Mouse (Mus musculus) left cerebral cortex, postnatal 36 days (tissue): Measurements from ENCODE around the gene 4930539E08Rik. TPM values are rescaled to one million over a fixed set of nuclear protein-coding genes. Genes with fewer than 3 reads are reported as not detected.

Source experiments
- DNase-seq, 2 experiments: peaks; one replicate each; pipeline ENCODE4 v3.0.0; 2021 to 2022; ENCODE audit warnings: low spot score in 2 of 2, mixed read lengths in 1 of 2
- intact Hi-C: fragments of 180-260 bp; cut with DNase I; formaldehyde crosslinking; loops from one replicate; pipeline ENCODE4 v1.15.1; 2025
- total RNA-seq, 2 experiments: library from RNA; stranded (reverse); gene quantifications; 2 replicates each; pipeline ENCODE4 v1.2.3; 2021

The 4930539E08Rik gene
- total RNA-seq = 10 to 100 TPM; 12.2 to 15.4 TPM

DNA sequence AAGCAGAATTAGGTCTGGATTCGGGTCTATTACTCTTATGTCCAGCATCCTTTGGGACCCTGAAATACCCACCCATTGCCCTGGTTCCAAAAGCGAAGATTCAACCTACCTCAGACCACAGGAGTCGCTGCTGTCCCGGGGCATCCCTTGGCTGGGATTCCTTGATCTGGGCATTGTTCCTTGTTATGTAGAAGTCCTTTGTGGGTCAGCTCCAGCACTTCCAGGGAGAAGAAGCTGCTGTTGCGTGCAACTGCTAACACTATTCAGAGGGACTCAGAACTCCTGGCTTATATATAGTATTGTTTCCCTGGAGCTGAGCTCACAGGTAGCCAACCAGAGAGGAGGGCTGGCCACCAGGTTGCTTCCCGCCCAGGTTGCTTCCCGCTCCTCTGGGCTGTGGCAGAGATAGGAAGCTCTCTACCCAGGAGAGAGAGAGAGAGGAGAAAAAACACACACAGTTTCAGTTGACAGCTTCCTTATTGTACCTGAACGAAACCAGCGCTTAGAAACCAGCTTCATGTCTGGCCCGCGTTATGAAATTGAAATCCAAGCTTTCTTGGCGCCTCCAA, at the start of gene 4930539E08Rik:
4930539E08Rik (minus strand) TSS at position 265 of the 569 bp plus-strand sequence.
- no peak for DNase-seq
- intact Hi-C loops = no loop called here

DNA sequence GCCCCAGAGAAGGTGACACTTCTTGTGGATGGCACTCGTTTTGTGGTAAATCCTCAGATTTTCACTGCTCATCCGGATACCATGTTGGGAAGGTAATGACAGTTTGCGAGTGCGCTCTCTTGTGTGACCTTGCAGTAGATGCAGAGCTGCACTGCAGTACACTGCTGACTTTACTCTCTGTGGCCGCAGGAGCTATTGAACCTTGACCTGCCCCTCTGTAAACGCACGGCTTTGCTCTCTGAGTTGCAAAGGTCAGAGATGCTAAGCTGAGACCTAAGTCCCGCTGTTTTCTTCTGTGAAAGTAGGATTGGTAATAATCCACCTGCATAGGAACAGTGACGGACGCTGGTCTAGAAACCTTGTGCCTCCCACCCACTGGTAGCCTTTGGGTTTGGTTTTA, 46.5 kb upstream of the 4930539E08Rik start:
- no peak for DNase-seq
- intact Hi-C loops = no loop called here

DNA sequence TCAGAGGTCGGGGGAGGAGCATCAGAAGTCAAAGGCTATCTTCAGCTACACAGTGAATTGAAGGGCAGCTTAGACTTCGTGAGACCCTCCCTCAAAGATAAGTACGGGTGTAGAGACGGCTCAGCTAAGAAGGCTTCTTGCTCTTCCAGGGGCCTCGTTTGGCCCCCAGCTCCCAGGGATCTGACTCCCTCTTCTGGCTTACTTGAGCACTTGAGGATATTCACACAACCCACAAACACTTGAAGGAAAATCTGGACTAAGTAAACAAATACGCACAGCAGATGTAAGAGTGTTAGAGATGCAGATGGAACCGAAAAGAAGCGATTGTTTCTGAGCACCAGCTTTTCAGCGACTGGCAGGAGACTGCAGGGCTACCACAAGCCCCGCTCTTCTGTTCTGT, 45.5 kb upstream of the 4930539E08Rik start:
- no peak for DNase-seq
- intact Hi-C loops = no loop called here

DNA sequence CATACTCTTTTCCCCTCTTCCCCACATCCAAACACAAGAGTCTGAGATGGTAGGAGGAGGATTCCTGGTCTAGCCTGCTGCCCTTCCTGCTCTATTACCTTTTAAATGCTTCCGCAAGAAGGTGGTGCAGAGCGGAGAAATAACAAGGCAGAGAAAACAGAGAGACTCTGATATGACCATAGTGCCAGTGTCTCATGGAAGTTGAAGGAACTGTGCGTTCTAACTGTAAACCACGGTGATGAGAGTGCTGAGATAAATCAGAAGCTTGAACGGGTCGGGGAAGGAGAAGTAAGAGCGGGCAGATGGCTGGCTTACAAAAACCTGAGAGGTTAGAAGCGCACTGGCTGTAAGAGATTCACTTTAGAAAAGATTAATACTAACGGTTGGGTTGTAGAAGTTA, 39.3 kb upstream of the 4930539E08Rik start:
- intact Hi-C loops = no loop called here
- DNase-seq = no peak

DNA sequence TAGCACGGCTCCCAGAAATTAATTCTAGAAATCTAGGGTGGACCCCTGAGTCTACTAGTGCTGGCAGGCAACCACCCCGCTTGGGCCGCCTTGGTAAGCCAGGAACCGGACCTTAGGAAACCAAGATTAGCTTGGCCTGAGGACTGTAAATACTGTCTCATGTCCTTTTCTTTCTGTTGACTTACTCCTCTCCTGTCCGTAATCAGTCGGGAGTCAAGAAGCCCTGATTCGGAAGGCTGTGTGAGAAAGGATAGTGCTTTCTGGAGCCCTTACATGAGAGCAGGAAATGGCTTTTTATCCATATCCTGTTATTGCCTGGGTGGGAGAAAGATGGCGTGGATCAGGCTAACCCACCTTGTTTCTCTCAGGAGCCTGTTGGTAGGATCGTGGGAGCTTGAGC, 38.1 kb upstream of the 4930539E08Rik start:
- intact Hi-C loops = loop anchor here (2.0 kb wide), 1 partner anchor 80 kb away; the partner anchor contains the start of gene Srsf3
- DNase-seq = no peak

DNA sequence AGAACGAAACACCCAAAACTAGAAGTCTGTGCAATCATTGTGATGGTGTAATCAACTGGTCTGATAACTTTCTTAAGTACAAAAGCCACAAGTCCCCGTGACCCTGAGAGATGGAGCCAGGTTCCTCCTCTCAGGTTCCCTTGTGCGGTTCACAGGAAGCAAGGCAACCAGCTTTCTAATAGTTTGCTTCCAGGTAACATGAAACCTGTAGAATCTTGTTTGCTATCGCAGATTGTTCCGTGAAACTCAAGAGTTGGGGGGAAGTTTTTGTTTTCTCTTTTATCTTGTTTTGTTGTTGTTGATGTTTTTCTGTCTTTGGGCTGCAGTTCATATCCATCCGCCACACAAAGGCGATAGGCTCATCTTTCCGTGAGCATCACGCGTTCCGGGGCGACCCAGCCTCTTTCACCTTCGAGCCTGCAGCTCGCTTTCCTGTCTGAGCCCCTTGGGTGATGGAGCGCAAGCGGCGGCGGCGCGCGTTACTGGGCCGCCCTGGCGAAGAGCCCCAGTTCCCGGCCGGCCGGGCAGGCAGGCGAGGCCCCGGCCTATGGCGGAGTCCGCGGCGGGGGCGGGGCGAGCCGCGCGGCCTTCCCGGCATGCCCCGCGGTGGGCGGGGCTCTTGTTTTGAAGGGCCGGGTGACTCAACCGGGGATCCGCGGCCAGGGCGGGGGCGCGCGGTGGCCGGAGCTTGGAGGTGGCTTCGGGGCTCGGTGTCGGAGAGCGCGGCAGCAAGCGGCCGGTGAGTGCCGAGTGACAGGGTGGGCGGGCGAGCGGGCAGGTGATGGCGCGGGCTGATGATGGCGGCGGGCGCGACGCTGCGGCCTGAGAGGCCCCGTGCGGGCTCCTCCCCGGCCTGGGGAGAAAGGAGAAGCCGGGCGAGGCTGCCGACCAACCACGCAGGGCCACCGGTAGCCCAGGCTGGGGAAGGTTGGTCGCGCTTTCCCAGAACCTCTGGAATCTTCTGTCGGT, 37.0 kb upstream of the 4930539E08Rik start, which contains the start of gene Kctd20:
Kctd20 (plus strand) TSS at position 120 of the 969 bp plus-strand sequence.
- intact Hi-C loops = loop anchor here (2.0 kb wide), 1 partner anchor 81 kb away; the partner anchor contains the start of gene Srsf3
- peak; percentile 90 to 93 for DNase-seq

DNA sequence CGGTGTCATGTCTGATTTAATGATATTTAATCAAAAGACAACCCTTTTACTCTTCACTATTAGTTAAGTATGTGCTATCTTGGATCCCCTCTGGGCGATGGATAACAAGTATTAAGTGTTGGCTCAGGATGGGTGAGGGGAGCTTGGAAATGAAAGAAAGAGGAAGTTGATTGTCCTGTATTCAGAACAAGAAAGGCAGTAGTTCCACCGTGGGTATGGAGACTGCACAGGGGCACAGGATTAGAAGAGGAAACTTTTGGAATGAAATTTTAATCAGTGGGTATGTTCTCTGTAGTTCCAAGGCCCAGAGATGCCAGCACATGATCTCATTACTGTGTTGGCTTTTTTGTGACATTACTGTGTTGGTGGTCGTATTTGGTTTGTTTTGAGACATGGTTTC, 35.6 kb upstream of the 4930539E08Rik start:
- DNase-seq = no peak
- intact Hi-C loops = no loop called here

DNA sequence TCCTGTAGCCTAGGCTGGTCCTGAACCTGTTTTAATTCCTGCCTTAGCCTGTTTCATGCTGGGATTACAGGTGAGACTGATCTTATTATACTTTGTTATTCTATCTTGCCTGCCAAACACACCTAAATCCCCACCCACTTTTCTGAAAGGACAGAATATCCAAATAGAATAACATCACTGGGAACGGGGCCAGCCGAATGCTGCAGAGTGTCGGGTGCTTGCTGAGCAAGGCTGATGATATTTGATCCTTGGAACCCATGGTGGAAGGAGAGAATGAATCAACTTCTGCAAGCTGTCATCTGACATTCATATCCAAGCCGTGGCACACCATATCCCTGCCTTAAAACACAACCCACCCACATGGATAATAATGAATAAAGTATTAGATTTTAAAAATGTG, 33.5 kb upstream of the 4930539E08Rik start:
- intact Hi-C loops = loop anchor here (1.0 kb wide), 1 partner anchor 11 kb away; no protein-coding TSS in a partner anchor
- no peak for DNase-seq

DNA sequence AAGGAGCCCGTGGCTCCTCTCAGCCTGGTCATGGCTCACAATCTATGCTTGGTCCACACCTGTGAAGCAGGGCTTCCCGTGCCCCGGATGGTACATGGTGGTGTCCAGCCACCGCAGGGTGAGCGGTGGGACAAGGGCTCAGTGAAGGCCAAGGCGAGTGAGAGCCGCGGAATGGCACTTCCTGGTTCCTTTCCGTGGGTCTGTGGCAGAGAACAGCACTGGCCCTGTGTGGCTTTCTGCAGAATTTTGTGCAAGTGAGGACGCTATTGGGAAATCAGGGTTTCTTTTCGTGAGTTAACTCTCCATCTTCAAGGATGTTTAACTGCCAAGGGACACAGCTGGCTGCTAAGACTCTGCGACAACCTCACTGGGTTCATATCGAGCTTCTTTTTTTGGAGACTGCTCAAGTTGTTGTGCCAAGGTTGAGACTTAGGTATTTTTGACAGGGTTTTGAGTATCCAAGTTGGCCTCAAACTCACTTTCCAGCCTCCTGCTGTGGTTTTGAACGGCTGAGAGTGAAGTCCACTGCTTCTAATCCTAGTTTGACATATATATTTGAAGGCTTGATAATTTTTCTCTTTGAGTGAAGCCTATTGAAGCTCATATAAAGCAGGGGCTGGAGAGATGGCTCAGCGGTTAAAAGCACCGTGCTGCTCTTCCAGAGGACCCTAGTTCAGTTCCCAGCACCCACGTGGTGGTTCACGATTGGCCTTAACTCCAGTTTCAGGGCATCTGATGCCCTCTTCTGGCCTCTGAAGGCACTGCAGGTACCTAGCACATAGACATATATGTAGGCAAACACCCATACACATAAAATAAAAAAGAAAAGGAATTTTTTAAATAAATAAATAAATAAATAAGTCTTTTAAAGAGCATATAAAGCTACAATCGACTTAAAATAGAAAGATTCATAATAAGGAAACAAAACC, 32.2 kb upstream of the 4930539E08Rik start:
- no peak for DNase-seq
- intact Hi-C loops = no loop called here

DNA sequence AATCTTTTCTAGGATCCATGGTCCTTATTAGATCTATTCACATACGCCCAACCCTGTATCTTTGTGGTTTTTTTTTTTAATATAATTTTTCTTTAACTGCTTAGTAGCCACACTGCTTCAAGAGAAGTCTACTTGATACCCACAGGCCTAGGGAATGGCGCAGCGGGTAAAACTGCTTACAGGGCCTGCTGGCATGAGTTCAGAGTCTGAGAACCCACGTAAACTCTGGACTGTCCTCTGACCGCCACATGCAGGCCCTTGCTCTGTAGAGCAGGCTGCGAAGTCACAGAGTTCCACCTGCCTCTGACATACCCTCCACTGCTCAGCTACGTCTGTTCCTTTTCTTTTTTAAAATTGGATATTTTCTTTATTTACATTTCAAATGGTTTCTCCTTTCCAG, 29.4 kb upstream of the 4930539E08Rik start:
- intact Hi-C loops = no loop called here
- DNase-seq = no peak

DNA sequence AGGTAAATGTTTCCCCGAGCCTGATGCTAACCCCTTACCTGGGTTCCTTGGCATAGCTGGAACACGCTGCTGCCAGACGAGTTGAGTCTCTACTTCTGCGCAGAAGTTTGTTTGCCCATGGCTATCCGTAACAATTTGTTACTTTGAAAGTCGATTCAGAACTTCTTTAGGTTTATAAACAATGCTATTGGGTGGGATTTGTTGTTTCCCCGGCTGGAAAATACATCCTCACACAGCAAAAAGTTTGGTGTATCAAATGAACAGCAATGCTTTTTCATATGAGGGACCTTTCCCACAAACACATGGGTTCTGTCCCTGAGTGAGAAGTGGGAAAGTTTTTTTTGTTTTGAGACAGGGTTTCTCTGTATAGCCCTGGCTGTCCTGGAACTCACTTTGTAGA, 28.6 kb upstream of the 4930539E08Rik start, which contains the start of gene Pxt1:
Pxt1 (minus strand) TSS at position 101 of the 400 bp plus-strand sequence.
- intact Hi-C loops = no loop called here
- DNase-seq = no peak

DNA sequence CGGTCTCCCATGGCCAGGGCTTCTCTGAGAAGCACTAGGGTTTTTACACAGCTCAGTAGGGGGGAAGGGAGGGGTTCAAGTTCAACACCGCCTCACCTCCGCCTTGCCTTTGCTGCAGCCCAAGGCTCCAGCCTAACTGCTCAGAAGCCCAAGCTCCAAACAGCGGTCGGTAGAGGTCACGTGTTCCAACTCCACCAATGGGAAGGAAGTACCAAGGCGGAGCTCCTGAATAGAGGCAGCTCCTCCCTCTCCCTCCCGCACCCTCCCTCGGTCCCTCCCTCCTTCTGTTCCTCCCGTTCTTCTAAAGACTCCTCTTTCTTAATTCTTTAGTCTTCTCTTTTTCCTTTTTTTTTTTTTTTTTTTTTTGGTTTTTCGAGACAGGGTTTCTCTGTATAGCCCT, 27.0 kb upstream of the 4930539E08Rik start:
- intact Hi-C loops = no loop called here

DNA sequence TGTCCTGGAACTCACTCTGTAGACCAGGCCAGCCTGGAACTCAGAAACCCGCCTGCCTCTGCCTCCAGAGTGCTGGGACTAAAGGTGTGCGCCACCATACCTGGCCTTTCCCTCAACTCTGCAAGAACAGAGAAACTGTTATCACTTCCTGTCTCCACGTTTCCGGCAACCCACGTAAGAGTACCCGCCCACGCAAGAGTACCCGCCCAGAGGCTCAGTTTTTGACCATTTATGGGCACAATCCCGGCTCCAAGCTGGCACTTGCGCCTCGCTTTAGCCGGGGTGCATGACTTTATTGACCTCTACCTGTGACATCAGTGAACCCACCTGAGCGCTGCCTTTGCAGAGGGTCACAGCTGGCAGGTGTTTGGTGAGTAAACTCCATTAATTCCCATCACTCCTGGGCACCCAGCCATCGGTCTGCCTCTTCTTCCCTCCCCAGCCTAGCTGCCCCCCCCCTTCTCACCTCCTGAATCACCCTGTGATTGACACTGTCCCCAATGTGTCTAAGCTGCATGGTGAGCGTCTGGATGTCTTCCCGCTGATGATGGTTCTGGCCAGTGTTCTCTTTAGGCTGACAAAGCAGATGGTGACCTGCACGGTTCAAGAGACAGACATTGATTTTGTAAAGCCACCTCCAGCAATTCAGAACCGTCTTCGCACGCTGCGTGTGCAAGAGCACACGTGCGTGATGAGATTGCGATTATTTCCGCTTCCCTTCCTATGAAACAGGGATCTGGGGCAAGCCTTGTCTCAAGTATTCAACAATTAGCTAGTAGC, 25.8 kb upstream of the 4930539E08Rik start:
- no peak for DNase-seq
- intact Hi-C loops = no loop called here

More for the DNA sequence above, 27.0 kb upstream of the 4930539E08Rik start:
- no peak for DNase-seq

DNA sequence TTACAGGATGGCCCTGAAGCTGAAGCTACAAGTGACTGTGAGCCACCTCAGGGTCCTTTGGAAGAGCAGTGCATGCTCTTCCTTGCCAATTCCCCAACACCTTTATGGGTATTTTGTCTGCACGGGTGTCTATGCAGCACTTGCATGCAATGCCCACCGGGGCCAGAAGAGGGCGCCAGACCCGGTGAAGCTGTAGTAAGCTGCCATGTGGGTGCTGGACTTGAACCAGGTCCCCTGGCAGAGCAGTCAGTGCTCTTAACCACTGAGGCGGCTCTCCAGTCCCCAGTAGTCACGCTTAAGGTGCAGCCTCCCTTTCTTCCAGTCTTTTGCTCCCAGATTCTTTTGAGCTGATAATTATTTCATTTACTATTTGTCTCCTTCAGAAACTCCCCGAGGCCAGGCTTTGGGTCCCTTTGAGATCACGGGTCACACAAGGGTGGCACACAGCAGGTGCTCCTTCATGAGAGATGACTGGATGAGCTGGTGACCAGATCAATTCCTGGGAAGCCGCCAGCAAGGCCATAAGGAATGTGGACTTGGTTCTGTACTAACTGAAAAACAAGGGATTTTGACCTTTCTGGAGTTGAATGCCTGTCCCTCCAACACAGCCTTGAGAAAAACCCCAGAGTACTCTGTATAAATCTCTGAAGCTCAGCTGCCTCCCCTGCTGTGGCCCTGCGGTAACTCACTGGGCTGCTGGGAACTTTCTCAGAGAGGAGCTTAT, 21.7 kb upstream of the 4930539E08Rik start:
- intact Hi-C loops = loop anchor here (1.0 kb wide), 1 partner anchor 12 kb away; no protein-coding TSS in a partner anchor
- no peak for DNase-seq

DNA sequence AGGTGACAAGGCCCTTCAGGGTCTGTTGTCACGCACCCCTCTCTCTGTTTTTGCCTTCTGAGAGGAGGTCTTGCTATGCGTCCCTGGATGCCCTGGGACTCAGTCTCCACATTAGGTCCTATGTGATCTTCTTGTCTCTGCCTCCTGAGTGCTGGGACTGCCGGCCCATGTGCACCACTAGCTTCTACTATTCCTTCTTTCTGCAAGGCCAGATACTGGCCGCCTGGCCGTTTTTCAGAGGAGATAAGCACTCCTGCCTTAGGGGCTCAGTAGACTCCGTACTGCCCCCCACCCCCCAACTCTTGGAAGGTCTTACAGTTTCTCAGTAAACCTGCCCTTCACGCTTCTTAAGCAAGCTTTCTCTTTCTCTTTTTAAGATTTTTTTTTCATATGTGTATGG, 21.0 kb upstream of the 4930539E08Rik start:
- intact Hi-C loops = no loop called here
- no peak for DNase-seq

DNA sequence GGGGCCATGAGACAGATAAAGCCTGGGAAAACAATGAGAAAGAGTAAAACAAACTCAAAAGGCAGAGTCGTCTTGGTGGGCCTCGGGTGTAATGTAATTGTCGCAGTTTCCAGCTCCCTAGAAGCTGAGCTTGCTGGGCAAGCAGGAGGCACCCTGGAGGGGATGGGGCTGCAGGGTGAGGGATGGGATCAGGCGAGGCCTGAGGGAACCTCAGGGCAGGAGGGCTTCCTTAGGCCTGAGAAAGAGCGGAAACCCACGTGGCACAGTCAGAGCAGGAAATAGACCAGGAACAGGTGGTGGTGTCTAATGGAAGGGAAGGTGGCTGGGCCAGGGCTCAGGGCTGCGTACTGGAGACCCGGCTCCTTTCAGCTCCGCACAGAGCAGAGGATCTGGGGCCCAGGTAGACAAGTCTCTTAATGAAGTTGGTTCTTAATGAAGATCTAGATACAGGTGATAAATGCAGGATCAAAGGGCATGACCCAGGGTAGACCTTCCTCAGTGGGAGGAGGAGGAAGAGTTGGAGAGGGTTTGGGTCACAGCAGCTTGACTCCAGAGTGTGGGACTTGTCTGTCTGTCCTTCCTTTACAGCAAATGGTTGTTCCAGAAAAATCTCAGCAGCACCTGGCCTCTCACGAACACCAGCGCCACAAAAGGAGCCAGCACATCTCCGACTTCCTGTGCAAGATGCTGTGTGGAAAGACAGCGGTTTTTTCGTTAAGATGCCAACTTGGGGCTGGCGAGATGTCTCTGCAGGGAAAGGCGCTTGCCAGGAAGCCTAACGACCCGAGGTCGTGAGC, 19.2 kb upstream of the 4930539E08Rik start:
- intact Hi-C loops = no loop called here
- DNase-seq = no peak

DNA sequence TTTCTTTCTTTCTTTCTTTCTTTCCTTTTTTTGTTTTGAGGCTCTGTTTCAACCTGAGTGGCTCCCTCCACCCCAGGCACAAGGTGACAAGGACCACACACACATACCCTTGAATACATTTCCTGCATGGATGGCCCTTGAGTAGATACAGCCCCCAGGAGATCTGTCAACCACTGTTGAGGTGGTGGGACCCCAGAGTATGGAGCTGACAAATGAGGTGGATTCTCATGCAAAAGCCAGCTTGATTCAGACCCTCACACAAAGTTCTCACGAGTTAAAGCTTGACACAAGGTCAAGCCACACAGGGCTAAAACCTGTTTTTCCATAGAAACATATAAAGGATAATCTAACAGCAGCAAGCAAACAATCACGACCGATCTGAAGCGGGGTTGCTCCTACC, 17.1 kb upstream of the 4930539E08Rik start:
- no peak for DNase-seq
- intact Hi-C loops = no loop called here
